Mouse (Mus musculus) fibroblast of lung, adult 2 months (primary cell): ENCODE measurements around the gene Tgfb1.

Source experiments
- DNase-seq: peaks from one replicate; pipeline ENCODE4 v3.0.0-alpha.2; 2011; ENCODE audit warnings: low read depth

Tgfb1 gene

DNA sequence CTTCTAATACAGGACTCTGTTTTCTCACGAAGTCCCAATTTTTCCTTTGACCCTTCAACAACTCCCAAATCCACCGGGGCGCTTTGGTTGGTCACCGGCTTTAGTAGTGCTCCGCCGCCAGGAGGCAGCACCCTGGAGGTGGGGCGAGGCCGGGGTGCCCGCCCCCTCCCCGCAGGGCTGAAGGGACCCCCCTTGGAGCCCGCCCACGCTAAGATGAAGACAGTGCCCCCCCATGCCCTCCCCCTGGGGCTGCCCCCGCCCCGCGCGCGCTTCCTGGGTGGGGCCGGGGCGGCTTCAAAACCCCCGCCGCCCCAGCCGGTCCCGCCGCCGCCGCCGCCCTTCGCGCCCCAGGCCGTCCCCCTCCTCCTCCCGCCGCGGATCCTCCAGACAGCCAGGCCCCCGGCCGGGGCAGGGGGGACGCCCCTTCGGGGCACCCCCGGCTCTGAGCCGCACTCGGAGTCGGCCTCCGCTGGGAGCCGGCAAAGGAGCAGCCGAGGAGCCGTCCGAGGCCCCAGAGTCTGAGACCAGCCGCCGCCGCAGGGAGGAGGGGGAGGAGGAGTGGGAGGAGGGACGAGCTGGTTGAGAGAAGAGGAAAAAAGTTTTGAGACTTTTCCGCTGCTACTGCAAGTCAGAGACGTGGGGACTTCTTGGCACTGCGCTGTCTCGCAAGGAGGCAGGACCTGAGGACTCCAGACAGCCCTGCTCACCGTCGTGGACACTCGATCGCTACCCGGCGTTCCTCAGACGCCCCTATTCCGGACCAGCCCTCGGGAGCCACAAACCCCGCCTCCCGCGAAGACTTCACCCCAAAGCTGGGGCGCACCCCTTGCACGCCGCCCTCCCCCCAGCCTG, at the start of gene Tgfb1:
Tgfb1 (plus strand) TSS at position 323 of the 852 bp plus-strand sequence.
- no peak for DNase-seq

DNA sequence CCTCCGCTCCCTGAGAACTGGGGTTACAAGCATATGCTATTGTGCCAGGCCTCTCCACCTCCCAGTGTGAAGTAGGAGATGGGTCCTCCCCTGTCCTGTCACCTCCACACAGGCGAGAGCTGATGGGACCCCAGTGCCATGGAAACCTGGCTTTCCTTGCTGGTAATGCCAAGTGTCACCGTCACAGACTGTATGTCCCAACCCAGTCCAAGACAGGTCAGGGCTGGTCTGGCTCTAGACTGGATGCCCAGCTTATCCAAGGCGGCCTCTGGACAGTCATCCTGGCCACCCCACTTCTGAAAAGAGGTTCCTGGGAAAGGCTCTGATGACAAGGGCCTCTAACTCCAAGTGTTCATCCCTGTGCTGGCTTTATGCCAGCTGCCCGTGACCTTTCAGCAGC, 49.7 kb upstream of the Tgfb1 start:
- no peak for DNase-seq

DNA sequence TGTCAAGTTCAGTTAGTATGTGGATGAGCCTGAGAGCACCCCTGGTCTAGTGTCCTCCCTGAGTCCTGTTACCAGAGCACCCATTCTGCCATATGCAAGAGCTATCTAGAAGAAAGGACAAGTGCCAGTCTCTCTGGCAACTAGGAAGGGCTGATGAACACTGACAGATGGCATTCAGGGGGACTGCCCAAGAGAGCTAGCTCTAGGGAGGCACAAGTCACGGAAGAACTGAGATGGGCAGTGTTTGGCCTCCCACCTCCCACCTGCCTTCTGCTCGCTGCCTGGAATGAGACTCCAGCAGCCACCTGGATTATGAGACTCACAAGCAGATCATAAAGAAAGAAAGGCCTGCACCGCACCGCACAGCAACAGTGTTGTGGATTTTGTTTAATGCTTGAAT, 47.0 kb upstream of the Tgfb1 start:
- no peak for DNase-seq

DNA sequence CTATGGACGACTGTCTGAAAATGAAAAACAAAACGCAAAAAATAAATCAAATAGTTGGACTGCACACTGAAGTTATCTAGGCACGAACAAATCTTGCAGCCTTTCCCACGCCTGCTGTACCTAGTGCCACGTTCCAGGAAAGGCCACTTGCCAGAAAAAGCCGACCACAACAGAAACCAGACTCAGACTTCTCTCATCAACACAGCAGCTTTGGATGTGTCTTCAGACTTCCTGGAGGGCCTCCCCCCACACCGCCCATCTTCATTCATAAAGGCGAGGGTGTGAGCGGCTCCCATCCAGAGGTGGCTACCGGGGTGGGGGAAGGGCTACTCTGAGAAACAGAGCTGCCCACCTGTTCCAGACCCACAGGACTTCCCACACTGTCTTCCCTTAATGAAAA, 42.7 kb upstream of the Tgfb1 start:
- DNase-seq = peak; percentile 64

DNA sequence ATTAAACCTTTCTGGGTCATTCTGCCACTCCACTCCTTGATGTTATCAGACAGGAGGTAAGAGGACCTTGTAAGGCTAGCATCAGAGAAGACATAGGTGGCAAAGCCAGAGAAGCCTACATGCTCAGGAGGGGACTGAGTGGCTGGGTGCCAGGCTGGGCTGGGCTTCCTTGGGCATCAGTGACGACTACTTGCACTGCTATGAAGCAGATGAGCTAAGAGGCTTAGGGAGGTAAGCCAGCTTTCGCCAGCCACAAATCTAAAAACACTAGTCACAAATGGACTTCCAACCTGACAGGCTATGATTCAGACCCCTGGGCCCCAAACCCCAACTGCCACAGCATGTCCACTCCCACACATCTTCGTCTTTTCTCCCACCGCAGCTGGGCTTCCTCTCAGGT, 42.2 kb upstream of the Tgfb1 start:
- DNase-seq = peak; percentile 27

DNA sequence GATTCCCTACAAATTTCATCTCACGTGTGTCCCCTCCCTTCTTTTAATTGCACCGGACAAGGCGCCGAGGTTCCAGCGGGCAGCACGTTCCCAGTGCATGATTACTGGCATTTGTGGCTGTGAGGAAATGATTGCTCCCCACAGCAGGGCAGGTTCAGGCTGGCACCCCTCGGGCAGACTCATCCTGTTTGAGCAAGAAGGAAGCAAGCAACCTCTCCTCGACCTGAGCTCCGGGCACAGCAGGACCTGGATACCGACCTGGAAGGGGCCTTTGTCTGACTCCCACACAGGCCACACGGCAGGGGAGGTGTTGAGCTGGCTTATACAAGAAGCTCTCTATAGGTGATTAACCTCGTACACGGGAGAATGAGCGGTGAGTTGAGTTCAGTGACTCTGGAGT, 41.7 kb upstream of the Tgfb1 start:
- DNase-seq = no peak

DNA sequence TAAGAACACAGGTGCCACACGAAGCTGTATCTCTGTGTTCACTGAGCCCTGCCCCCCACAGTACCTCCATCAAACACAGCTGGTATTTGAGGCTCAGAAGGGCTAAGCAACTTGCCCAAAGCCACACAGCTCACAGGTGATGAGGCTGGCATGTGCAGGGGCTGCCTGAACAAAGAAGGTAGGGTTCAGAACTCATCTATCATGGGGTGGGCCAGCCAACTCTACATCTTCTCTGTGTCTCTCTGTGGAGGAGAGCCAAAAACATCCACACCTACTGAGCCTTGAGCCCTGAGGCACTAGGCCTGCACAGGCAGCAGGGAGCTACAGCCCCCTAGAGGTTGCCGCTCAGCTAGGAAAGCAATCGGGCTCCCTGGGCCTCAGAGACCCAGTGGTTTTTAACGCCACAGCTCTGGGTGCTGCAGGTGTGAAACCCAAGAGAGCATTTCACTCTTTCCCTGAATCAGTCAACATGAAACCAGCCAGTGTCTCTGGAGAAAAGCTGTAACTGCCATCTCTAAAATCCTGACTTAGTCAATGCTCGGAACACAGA, 39.2 kb upstream of the Tgfb1 start:
- no peak for DNase-seq

DNA sequence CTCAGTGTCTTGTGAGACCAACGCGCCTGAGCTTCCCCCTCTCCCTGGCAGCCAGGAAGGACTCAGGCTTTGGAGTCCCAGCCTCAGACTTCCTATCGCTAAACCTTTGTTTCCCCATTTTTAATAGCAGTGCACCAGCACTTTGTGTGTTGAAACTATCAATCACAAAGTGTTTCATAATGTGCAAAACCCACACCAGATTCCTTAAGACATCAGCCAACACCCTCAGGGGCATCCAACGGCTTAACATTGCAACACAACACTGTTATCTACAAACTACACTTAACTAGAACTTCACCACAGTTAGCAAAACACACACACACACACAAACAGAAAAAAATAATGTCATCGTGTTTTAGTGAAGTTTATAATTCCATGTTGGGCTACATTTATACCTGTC, 37.0 kb upstream of the Tgfb1 start:
- no peak for DNase-seq

DNA sequence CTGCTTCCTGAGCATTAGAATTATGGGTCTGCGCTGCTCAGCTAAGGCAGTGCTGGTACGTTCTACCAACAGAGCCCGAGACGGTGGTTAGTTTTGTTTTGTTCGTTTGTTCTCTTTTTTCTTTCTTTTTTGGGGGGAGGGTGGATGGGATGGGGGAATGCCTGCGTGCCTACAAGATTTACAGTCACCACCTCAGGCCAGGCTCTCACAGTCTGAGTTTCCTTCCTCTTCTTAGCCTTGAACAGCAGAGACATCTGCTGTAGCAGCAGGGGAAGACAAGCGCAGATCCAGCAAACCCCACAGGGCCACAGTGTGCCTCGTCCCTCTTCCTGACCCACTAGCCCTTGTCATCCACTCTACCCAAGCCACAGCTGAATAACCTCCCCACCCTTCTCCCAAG, 35.5 kb upstream of the Tgfb1 start:
- DNase-seq = no peak

DNA sequence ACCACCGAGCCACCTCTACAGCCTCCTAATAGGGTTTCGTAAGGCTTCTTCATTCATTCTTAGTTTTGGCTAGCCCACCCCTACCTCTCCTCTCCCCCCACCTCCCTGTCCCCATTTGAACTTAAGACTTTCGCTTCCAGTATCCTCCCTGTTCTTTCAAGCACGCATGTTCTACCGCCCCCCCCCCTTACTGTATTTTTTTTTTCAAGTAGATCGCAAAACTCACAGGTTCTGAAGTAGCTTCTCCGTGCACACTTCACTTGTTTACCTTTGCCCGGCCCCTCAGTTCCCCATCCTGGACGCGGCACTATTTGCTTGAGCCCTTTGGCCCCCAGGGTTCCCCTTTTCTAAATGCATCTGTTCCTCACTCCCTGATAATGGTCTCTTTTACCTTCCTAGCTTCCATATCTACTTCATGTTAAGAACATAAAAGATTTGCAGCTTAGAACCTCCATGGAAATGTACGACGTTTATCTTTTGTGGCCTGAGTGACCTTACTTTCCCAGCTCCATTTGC, 34.5 kb upstream of the Tgfb1 start:
- DNase-seq = no peak

DNA sequence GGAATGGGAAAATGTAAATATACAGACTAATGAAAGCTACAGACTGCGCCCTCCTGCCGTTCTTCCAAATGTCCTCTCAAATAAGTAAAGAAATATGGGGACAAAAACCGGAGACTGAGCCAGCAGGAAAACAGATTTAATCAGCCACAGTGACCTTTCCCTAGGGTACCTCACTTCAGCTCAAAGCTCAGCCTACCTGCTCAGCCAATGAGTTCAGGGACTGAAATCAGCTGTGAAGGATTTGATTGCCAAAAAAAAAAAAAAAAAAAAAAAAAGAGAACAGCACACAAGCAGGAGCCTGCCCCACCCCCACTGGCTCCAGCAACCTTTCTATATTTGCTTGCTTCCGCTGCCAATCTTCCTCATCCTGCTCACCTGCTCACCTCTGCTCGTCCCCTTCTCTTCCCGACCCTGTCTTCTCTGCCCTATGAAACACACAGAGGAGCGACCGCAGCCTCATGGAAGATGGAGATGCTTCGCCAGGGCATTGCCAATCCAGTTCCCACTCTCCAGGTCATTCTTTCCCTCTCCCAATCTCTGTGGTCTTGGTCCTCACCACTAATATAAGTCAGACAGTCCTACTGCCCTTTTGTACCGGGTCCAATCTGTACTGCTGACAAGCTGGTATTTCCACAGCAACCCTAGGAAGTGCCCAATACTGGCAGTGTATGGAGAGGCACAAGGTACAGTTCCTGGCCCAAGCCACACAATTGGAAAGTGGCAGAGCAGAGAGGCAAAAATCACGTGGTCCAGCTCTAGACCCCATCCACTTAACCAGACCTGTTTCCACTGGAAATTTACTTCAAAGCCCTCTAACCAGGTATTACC, 31.0 kb upstream of the Tgfb1 start:
- no peak for DNase-seq

DNA sequence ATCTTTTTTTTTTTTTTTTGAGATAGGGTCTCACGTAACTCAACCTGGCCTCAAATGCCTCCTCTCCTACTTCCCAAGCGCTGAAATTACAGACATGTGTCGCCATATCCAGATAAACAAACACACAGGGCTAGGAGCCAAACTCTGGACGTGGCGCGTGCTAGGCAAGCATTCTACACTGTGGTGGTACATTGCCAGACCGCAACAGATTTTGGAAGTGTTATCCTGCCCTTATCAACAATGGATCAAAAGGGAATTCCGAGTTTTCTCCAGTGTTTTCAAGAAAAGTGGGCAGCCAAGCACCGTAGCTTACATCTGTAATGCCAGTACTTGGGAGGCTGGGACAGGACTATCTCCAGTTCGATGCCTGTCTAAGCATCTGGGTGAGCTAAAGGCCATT, 29.0 kb upstream of the Tgfb1 start:
- peak; percentile 26 for DNase-seq

DNA sequence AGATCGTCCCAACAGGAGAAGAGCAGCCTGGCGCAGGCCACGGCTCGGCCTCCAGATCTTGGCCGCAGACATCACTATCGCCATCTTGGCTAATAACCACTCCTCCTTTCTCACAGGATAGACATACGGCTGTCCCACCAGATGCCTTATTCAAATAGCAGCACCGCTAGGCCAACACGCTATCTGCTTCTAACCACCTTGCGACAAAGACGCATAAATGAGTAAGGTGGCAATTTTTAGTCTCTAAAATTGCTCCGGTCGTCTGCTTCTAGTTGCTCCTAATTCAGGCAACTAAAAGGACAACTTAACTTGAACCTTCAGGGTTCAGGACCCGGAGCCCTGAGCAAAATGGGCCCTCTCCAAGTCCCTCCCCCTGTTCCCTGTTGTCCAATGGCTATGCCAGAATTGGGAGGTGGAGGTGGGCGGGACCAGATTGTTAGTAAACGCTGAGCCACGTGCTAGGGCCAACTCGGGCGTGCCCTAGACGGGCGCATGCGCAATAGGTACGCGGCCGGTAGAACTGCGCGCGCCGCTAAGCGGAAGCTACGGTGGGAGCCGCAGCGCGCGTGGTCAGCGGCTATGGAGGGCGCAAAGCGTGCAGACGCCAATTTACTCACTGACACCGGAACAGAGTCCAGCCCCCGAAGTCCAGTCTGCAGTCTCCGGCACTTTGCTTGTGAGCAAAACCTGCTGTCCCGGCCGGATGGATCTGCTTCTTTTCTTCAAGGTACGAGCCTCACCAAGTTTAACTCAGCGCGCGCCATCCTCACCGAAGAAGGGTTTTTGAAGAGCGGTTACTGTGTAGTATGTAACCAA, 27.9 kb upstream of the Tgfb1 start, which contains the start of the genes Bckdha and Exosc5:
Bckdha (minus strand) TSS at position 325 of the 816 bp plus-strand sequence.
Exosc5 (plus strand) TSS at position 508 of the 816 bp plus-strand sequence.
- peak; percentile 100 for DNase-seq

DNA sequence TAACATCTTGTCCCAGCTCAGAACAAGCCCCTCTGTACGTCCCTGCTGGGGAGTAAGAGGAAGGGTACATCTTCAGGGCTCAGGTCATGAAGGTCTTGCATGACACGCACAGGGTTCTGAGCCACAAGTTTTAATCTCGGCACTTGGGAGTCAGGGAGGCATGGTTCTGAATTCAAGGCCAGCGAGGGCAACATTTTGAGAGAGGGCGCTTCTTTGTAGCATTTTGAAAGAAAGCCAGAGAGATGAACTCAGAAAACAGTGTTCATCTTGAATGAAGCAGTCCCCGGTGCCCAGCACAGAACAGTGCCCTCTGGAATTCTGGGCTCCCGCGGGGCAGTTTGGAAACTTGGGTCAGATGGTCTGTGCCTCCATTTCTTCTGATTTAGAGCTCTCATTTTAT, 20.4 kb upstream of the Tgfb1 start:
- DNase-seq = no peak

DNA sequence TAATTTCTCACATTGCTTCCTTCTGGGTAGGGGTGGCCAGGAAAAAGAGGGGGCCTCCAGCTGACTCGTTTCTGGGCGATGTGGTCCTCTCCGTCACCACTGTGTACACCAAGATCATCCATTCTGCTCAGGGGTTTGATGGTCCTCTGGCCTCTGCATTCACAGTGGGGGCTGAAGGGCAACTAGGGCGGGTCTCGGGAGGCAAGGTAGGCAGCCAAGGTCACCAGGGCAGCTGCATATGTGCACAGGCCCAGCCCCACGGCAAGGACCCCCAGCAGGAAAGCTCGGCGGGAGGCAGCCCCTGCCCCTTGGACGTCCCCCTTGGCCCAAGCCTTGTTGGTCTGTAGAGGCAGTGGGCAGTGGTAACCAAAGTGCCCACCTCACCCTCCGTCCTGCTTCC, 17.6 kb upstream of the Tgfb1 start:
- no peak for DNase-seq

DNA sequence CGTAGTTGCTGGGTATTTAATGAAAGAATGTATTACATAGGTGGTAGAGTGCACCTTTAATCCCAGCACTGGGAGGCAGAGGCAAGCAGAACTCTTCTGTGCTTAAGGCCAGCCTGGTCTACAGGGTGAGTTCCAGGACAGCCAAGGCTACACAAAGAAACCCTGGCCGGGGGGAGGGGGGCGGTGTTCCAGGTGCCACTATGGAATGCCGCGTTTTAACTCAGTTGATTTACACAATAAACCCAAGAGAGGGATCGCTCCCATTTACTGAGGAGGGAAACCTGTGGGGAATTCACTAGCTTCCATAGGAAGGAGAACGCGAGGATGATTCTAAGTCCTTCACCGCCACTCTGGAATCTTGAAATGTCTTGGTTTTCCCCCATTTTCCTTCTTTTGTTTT, 17.2 kb upstream of the Tgfb1 start:
- no peak for DNase-seq

DNA sequence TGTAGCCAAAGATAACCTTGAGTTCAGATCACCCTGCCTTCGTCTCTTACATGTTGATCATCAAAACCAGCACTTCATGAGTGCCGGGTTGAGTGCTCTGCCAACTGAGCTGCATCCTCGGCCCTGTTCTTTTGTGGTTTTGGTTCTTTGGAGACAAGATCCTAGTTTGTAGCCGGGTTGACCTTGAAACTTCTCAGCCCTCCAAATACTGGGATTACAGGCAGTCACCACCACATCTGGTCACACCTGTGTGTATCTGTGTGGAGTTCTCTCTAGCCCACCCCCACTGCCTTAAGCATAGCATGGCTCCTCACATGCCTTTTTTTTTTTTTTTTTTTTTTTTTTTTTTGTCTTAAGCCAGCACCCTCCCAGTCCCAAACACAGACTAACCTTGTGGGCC, 16.7 kb upstream of the Tgfb1 start:
- no peak for DNase-seq

DNA sequence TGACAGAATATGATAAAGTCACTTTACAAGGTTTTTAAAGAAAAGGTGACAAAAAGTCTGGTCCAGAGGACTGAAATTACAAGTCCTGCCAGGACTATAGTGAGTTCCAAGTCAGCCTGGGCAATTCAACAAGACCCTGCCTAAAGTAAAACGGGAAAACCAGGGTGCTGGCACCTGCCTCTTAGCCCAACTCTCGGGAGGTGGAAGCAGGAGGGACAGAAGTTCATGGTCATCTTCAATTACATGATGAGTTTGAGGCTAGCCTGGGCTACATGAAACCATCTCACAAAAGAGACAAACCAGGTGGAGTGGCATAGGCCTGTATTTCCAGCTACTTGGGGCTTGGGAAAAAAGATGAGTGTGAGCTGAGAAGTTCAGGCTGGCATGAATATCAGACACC, 15.1 kb upstream of the Tgfb1 start:
- no peak for DNase-seq

DNA sequence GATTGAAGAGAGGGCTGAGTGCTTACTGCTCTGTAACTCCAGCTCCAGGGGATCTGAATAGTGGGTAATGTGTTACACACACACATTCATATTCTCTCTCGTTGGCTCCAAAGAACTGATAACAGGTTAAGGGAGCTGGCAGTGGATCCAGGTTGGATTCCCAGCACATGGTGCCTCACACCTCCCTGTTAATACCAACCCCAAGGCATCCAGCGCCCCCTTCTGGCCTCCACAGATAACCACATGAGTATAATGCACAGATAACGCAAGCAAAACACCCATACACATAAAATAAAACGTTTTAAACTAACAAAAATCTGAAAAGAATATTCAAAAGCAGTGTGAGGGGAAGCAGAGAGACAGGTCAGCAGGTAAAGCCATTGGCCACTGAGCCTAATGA, 14.4 kb upstream of the Tgfb1 start:
- DNase-seq = no peak

DNA sequence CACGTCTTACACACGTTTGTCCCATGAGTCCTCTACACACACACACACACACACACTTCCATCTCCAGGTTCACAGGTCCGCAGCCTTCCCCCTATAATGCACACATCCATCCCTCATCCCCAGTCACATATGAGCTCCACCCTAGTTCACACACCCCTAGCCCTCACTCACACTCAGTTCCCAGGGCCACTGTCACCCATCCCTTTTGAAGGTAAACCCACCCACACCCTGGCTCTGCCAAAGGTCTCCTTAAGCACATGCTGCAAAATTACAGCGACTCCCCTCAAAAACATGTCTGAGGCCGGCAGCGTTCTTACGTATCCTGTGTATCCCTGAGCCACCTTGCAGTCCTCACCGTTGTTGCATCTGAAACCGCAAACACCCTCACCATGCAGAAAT, 12.5 kb upstream of the Tgfb1 start:
- DNase-seq = no peak

DNA sequence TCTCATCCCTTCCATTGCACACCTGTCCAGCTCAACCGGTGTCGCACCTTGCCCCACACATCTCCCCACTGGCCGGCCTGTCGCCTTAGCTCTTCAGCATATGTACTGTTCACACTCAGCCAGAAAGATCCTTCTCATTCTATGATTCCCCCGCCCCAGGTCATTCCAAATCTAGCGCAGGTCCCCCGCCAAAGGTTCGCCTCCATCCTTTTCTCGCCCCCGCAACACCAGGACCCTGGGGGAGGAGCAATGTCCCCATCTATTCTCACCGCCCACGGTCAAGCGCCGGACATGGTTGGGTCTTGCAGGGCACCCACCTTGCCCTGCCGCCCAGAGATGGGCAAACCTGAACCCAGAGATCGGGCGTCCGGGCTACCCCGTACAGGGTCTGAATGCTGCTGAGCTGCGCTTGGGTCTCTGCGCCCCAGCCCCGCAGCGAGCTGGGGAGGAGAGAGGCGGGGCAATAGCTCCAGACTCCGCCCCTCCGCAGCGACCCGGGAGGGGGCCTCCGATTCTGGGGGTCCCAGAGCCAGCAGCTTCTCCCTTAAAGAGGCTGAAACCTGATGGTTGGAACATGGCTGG, 12.0 kb upstream of the Tgfb1 start, which contains the start of gene Tmem91:
Tmem91 (minus strand) TSS at position 448 of the 582 bp plus-strand sequence.
- DNase-seq = no peak
